Mouse (Mus musculus) liver, postnatal 0 days (tissue): ENCODE data around the gene Trmt10a. TPM values are rescaled to one million over a fixed set of nuclear protein-coding genes. Genes with fewer than 3 reads are reported as not detected.
A peak's percentile ranks its signal among the peaks of the same experiment; 100 is the strongest.

Source experiments
- ATAC-seq: fragments of 200-750 bp; cut with Nextera tagmentation; 2 replicates; pipeline ENCODE4 v1.8.0; 2017; ENCODE audit warnings: mild to moderate bottlenecking, moderate library complexity
- DNase-seq: peaks from one replicate; pipeline ENCODE4 v3.0.0-alpha.2; 2016
- H3K27ac ChIP-seq: fragments of 300-500 bp; sonication (generic); 2 replicates; pipeline ENCODE4 v1.5.1; 2014; ENCODE audit warnings: antibody characterized with exemption, moderate library complexity, mild to moderate bottlenecking, low read depth
- H3K27me3 ChIP-seq: fragments of 300-500 bp; sonication (generic); 2 replicates; pipeline ENCODE4 v1.6.1; 2014; ENCODE audit warnings: low read length, control low read depth, mixed read lengths; ENCODE audit not compliant: insufficient read depth
- H3K36me3 ChIP-seq: fragments of 300-500 bp; sonication (generic); replicated peaks from 2 replicates; pipeline ENCODE4 v1.6.1; 2014; ENCODE audit warnings: mild to moderate bottlenecking, control low read depth, low read length, moderate library complexity, mixed read lengths; ENCODE audit not compliant: insufficient read depth
- H3K4me1 ChIP-seq: fragments of 300-500 bp; sonication (generic); 2 replicates; pipeline ENCODE4 v1.6.1; 2014; ENCODE audit warnings: antibody characterized with exemption, mild to moderate bottlenecking, control low read depth; ENCODE audit not compliant: insufficient read depth
- H3K4me2 ChIP-seq: fragments of 300-500 bp; sonication (generic); 2 replicates; pipeline ENCODE4 v1.6.1; 2014; ENCODE audit warnings: low read depth, mild to moderate bottlenecking, low read length, moderate library complexity, mixed read lengths
- H3K4me3 ChIP-seq: fragments of 300-500 bp; sonication (generic); 2 replicates; pipeline ENCODE4 v1.5.1; 2014; ENCODE audit warnings: low read depth, low read length
- H3K9ac ChIP-seq: fragments of 300-500 bp; sonication (generic); replicated peaks from 2 replicates; pipeline ENCODE4 v1.6.1; 2014; ENCODE audit warnings: mild to moderate bottlenecking, moderate library complexity
- H3K9me3 ChIP-seq: fragments of 300-500 bp; sonication (generic); 2 replicates; pipeline ENCODE4 v1.6.1; 2016; ENCODE audit warnings: mild to moderate bottlenecking, control low read depth, low read length, mixed read lengths
- CTCF ChIP-seq: sonication (generic); IDR thresholded peaks from 2 replicates; pipeline ENCODE4 v1.5.1; 2016; ENCODE audit warnings: antibody characterized with exemption, low read depth
- EP300 ChIP-seq: IDR thresholded peaks from 2 replicates; pipeline ENCODE4 v1.6.1; 2016; ENCODE audit warnings: antibody characterized with exemption, low read depth, mild to moderate bottlenecking
- whole genome bisulfite sequencing: fragments of 180-500 bp; shearing (Covaris S2); extraction: QIAGEN DNeasy Blood & Tissue Kit; methylation state at CpG from one replicate; pipeline ENCODE4 v1.1.7; 2014; ENCODE audit not compliant: insufficient replicate concordance; 5-methylcytosine and 5-hydroxymethylcytosine counted together
- polyA plus RNA-seq: library from polyadenylated mRNA; unstranded; fragments of >200 nt; fragmentation: Nextera tagmentation; extraction: Ambion mirVana; gene quantifications from 2 replicates; pipeline ENCODE4 v1.2.1, GENCODE M21; 2015

The Trmt10a gene
- polyA plus RNA-seq: 3.0 and 4.1 TPM in 2 replicates

DNA sequence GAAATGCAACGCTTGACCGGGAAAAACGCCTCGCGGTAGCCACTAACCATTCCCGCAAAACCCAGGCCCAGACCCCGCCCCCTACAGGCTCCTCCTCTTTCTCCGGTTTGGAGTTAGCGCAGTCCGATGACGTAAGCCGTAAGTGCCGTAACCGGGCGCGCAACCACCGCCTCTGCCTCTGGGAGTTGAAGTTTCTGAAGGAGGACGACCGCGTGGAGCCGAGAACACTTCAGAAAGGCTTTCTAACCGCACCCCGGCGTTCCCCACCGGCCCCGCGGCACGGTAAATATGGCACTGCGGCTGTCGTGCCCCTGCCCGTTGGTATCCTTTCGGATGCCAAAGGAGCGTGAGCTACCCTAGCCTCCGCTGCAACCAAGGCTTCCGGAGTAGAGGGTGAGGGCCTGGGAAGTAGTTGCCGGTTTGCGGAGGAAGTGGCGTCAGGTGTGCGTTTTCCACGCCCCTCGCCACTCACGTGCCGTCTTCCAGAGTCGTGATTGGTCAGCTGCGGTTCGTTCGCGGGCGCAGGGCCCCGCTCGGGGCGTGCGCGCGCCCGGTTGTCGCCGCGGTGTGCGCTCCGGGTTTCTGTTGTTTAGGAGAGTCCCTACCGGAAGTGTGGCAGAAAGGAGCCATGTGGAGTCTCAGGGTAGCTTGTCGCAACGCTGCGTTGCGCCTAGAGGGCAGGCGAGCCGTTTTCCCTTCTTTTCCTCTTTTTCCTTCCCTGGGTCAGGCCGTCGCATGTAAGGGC is at the start of gene Trmt10a:
Gene Trmt10a (plus strand): TSS at position 134 of the 745 bp plus-strand sequence.
- Histone ChIP-seq H3K4me2 (peak within 1 kb of the TSS; percentile 77), H3K27me3 (no peaks in the 10 kb centered on the region), H3K36me3 (no peaks in the 10 kb centered on the region), H3K27ac (peak within 1 kb of the TSS; percentile 99), H3K4me3 (peak within 1 kb of the TSS; percentile 76), H3K9me3 (no peaks in the 10 kb centered on the region), H3K4me1 (peaks cover 4% of the 10 kb centered on the region), H3K9ac (peak within 1 kb of the TSS; percentile 83)
- ATAC-seq (peak; percentile 99), DNase-seq (peak; percentile 98)
- under 1% methylated on average over 70 of the region's 70 CpGs for WGBS
- TF ChIP-seq CTCF (peak; percentile 47), EP300 (peak; percentile 50)

DNA sequence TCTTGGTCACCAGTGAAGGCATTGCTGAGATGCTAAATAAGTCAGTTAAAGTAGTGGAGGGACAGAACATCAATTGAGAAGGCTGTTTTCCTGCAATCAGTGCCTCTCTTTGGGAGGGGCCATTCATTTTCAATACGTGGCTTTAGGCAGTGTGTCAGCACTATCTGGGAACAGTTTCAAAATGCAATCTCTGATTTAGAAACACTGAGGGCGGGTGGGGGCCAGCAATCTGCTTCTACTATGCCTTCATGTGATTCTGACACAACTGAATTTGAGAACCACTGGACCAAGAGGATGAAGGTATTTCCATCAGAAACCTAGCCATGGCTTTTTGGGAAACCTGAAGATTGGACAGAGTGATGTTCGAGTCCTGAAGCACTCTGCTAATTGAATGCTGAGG is 47.9 kb upstream of the Trmt10a start:
- Histone ChIP-seq H3K27ac (no peak overlapping the region), H3K36me3 (peaks cover 7% of the 10 kb centered on the region; the same call in 1 of the 2 replicates), H3K9me3 (no peaks in the 10 kb centered on the region), H3K9ac (no peak overlapping the region), H3K4me3 (no peak overlapping the region), H3K27me3 (no peaks in the 10 kb centered on the region), H3K4me2 (no peak overlapping the region), H3K4me1 (no peaks in the 10 kb centered on the region)
- WGBS: 59% methylated on average over 3 of the region's 3 CpGs
- DNase-seq (no peak), ATAC-seq (no peak)
- TF ChIP-seq CTCF (no peak), EP300 (no peak)

DNA sequence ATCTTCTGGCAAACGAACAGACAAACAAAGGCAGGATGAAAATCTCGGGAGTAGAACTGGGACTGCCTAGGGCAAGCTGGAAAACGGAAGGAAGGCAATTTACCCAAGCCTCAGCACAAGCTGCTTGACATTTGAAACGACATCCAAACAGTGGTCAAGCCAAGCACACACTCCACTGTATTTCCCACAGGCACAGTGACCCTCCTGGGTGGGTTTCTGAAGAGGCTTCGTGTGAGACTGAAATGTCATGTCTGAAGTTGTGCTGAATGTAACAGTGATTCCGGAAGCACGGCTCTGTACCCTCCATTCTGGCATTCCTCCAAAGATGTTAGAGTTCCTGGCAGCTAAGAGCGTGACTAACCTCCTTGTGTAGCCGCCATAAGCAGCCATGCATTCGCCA is 47.5 kb upstream of the Trmt10a start:
- 67% methylated on average over 10 of the region's 10 CpGs for WGBS
- ATAC-seq: no peak

DNA sequence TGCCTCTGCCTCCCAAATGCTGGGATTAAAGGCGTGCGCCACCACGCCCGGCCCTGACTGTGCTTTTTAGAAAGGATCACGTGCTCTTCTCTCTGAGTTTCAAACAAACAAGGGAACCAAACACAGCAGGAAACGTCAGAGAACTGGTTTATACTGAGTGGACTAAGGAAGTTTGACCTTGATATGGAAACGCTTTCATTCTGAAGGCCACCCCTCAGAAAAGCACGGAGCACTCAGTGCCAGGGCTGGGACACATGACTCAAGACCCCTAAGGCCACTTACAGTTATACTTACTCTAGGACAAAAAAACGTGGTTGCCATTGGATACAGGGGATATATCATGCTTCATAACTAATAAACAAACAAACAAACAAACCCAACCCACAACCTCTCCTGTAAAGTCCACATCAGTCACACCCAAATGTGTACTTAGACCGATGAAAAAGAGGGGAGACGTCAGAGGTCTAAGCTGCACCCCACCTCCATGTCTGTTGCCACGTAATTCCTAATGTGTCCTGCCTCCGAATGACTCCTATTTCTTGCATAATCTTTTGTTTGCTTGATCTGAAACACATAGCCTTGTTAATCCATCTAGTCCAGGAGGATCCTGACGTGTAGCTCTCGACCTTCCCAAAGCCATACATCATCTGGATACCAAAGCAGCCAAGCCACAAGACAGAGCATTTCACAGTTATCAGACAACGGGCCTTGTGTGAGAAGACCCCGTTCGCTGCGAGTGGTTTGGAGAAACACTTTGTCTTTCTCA is 46.8 kb upstream of the Trmt10a start:
- H3K4me1 ChIP-seq: no peaks in the 10 kb centered on the region
- TF ChIP-seq CTCF (no peak), EP300 (no peak)
- H3K4me3 ChIP-seq: no peak overlapping the region
- no peaks in the 10 kb centered on the region for H3K27me3 ChIP-seq
- no peak overlapping the region for H3K9ac ChIP-seq
- H3K36me3 ChIP-seq: peaks cover 7% of the 10 kb centered on the region; the same call in 1 of the 2 replicates
- DNase-seq: no peak
- no peak overlapping the region for H3K27ac ChIP-seq
- H3K9me3 ChIP-seq: no peaks in the 10 kb centered on the region
- 72% methylated on average over 19 of the region's 19 CpGs for WGBS
- H3K4me2 ChIP-seq: no peak overlapping the region
- peak; percentile 62 for ATAC-seq

More for the DNA sequence above, 47.5 kb upstream of the Trmt10a start:
- DNase-seq: no peak
- peaks cover 7% of the 10 kb centered on the region; the same call in 1 of the 2 replicates for H3K36me3 ChIP-seq
- no peaks in the 10 kb centered on the region for H3K4me1 ChIP-seq
- no peak overlapping the region for H3K4me2 ChIP-seq
- H3K4me3 ChIP-seq: no peak overlapping the region
- no peak overlapping the region for H3K27ac ChIP-seq
- TF ChIP-seq EP300 (no peak), CTCF (no peak)
- H3K9me3 ChIP-seq: no peaks in the 10 kb centered on the region
- H3K27me3 ChIP-seq: no peaks in the 10 kb centered on the region
- H3K9ac ChIP-seq: no peak overlapping the region

DNA sequence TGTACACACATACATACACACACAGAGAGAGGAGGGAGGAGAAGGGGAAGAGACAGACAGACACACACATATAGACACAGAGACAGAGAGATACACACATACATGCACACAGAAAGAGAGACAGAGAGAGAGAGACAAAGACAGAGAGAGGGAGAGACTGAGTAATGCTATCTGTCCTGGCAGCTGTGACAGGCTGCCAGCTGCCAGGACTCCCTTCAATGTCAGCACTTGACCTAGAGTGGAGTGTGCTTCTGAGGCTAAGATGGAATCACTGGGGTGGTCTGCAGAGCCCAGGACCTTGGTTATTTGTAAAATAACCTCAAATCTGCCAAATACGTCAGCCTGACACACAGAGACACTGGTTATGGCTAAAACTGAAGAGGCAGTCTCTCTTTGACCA is 45.5 kb upstream of the Trmt10a start:
- Histone ChIP-seq H3K27ac (no peak overlapping the region), H3K4me2 (no peak overlapping the region), H3K4me3 (no peak overlapping the region), H3K4me1 (no peaks in the 10 kb centered on the region), H3K36me3 (peaks cover 7% of the 10 kb centered on the region; the same call in 1 of the 2 replicates), H3K9me3 (no peaks in the 10 kb centered on the region), H3K9ac (no peak overlapping the region), H3K27me3 (no peaks in the 10 kb centered on the region)
- ATAC-seq (no peak), DNase-seq (no peak)
- TF ChIP-seq CTCF (no peak), EP300 (no peak)
- WGBS: 64% methylated on average over 1 of the region's 1 CpGs

DNA sequence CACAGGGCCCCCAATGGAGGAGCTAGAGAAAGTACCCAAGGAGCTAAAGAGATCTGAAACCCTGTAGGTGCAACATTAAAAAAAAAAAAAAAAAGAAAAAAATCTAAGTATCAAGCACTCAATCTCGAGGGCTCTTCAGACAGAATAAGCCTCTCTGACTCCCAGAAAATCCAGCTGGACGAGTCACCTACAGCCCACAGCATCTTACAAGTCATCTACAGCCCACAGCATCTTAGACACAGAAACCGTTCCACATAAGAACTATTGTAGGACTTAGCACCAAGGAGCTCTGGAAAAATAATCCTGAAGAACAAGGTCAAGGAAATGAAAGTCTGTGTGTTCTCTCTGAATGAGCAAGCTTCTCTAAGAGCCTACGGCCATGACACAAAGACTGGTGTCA is 41.3 kb upstream of the Trmt10a start:
- DNase-seq: no peak
- Histone ChIP-seq H3K27me3 (no peaks in the 10 kb centered on the region), H3K36me3 (peaks cover 8% of the 10 kb centered on the region), H3K9ac (no peak overlapping the region), H3K4me3 (no peak overlapping the region), H3K9me3 (no peaks in the 10 kb centered on the region), H3K27ac (no peak overlapping the region), H3K4me2 (no peak overlapping the region), H3K4me1 (no peaks in the 10 kb centered on the region)
- ATAC-seq: no peak
- TF ChIP-seq CTCF (no peak), EP300 (no peak)
- 78% methylated on average over 4 of the region's 4 CpGs for WGBS
